Mouse (Mus musculus) liver, embryonic 14.5 days (tissue): ENCODE results near the gene Fbxo46.

Experiments
- CTCF ChIP-seq: IDR thresholded peaks from 2 replicates; pipeline ENCODE4 v1.5.1; 2016; ENCODE audit warnings: antibody characterized with exemption, low read depth, control low read depth
- EP300 ChIP-seq: IDR thresholded peaks from 2 replicates; pipeline ENCODE4 v1.6.1; 2016; ENCODE audit warnings: antibody characterized with exemption, low read depth

DNA sequence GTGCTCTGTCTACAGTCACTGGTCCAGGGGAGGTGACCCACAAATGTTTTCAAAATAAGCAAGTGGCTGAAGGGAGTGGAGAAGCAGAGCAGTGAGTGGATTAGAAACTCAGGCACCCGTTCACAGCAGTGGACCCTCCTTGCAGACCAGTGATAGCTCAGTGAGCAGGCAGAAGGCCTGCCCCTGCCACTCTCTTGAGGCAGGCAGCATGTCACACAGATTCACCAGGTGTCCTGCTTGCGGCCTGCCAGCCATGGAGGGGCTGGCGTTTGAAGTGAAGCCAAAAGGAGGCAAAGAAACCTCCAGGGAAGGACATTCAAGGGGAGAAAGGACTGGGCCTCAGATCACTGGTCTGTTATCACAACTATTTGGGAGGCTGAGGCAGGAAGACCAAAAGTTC is 40.9 kb upstream of the Fbxo46 start:
- TF ChIP-seq CTCF (no peak), EP300 (no peak)
